Mouse (Mus musculus): Measurements from ENCODE around the gene Dnah3. TPM values are rescaled to one million over a fixed set of nuclear protein-coding genes. Genes with fewer than 3 reads are reported as not detected.

Gene Dnah3
- total and polyA plus RNA-seq, 3 experiments: 0.22 TPM; not detected in 2

DNA sequence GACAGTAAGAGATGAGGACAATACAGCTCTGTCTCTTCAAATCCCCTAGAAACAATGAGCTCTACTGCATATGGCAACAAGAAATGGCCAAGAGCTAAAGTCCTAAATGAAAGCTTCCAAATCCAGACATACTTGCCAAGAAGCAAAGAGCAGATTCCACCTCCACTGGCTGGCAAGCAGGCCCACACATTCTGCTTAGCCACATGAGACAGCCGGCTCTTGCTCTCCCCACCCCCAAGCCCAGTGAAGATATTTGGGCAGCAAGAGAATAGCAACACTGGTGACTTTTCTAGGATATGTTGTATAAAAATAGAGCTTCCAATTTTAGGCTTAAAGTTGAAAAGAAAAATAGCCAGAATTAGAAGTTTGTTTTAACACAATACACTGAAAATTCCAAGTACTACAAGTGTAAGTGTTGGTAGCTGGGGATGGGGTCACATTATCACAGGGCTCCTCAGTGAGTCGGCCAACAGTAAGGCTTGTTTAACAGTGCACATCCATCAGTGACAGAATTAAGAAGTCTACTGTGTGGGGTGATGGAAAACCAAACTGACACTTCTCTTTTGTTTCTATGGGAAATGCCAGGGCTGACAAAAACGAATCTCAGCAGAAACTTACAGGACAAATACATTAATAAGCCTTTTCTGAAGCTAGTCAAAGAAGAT lies 219.2 kb downstream of the Dnah3 start:
- Histone ChIP-seq H3K9me3 (replicated peaks) (no peaks in the 10 kb centered on the region), H3K4me3 (ENCODE audit: low read depth, low read length) (no peak overlapping the region), H3K36me3 (replicated peaks) (peaks cover 32% of the 10 kb centered on the region), H3K4me1 (ENCODE audit: insufficient read depth, low read depth, low read length) (no peaks in the 10 kb centered on the region; the same call in 1 of the 2 replicates), H3K27me3 (ENCODE audit: insufficient read depth, low read length) (no peaks in the 10 kb centered on the region)
- DNase-seq (ENCODE audit: low spot score) (no peak), ATAC-seq (ENCODE audit: extremely low read depth, insufficient number of reproducible peaks, low FRiP score, poor library complexity, severe bottlenecking) (no peak)
- TF ChIP-seq POLR2AphosphoS5 (IDR thresholded peaks at IDR 0.05; ENCODE audit: insufficient replicate concordance, low read depth, low read length) (no peak), CTCF (IDR thresholded peaks at IDR 0.05; ENCODE audit: low read depth, low read length) (no peak), TAL1 (conservative IDR thresholded peaks at IDR 0.05; ENCODE audit: low read depth, low read length) (no peak), GATA1 (IDR thresholded peaks at IDR 0.05; ENCODE audit: borderline replicate concordance, low read length) (no peak), GATA2 (IDR thresholded peaks at IDR 0.05; ENCODE audit: borderline replicate concordance, low read depth, low read length) (no peak)

GRCm38 (mm10) chr7:119873050-119873449 lies 222.0 kb downstream of the Dnah3 start:
- no peak for ATAC-seq (ENCODE audit: extremely low read depth, insufficient number of reproducible peaks, low FRiP score, poor library complexity, severe bottlenecking)
- no peak for DNase-seq (ENCODE audit: low spot score)
- H3K27me3 ChIP-seq (ENCODE audit: insufficient read depth, low read length): no peaks in the 10 kb centered on the region
- H3K4me1 ChIP-seq (ENCODE audit: insufficient read depth, low read depth, low read length): peaks cover 3% of the 10 kb centered on the region; the same call in 1 of the 2 replicates
- H3K36me3 ChIP-seq (replicated peaks): peaks cover 26% of the 10 kb centered on the region
- H3K9me3 ChIP-seq (replicated peaks): no peaks in the 10 kb centered on the region
- no peak overlapping the region for H3K4me3 ChIP-seq (ENCODE audit: low read depth, low read length)
- TF ChIP-seq CTCF (IDR thresholded peaks at IDR 0.05; ENCODE audit: low read depth, low read length): no peak
- no peak for TF ChIP-seq TAL1 (conservative IDR thresholded peaks at IDR 0.05; ENCODE audit: low read depth, low read length)
- no peak for TF ChIP-seq GATA2 (IDR thresholded peaks at IDR 0.05; ENCODE audit: borderline replicate concordance, low read depth, low read length)
- TF ChIP-seq GATA1 (IDR thresholded peaks at IDR 0.05; ENCODE audit: borderline replicate concordance, low read length): no peak
- no peak for TF ChIP-seq POLR2AphosphoS5 (IDR thresholded peaks at IDR 0.05; ENCODE audit: insufficient replicate concordance, low read depth, low read length)

Other genes with a start within 250 kb of the Dnah3 start
- 2.4 and 2.5 TPM in 2 replicates for gene Lyrm1, start 199.4 kb downstream of the Dnah3 start, total RNA-seq (2014; fragmentation: Nextera tagmentation)
- 5.7 and 6.0 TPM in 2 replicates for gene Lyrm1, start 199.4 kb downstream of the Dnah3 start, total RNA-seq (2017)
- gene Lyrm1, start 199.4 kb downstream of the Dnah3 start, polyA plus RNA-seq (2012): 0.91 and 1.2 TPM in 2 replicates
- gene Dcun1d3, start 199.0 kb downstream of the Dnah3 start, total RNA-seq (2014; fragmentation: Nextera tagmentation): 8.9 and 9.4 TPM in 2 replicates
- gene Dcun1d3, start 199.0 kb downstream of the Dnah3 start, total RNA-seq (2017): 10.2 and 10.8 TPM in 2 replicates
- 4.4 and 8.9 TPM in 2 replicates for gene Dcun1d3, start 199.0 kb downstream of the Dnah3 start, polyA plus RNA-seq (2012)
- gene Tmem159, start 7.1 kb upstream of the Dnah3 start, total RNA-seq (2014; fragmentation: Nextera tagmentation): not detected in 2 replicates
- not detected in 2 replicates for gene Tmem159, start 7.1 kb upstream of the Dnah3 start, total RNA-seq (2017)
- not detected in 2 replicates for gene Tmem159, start 7.1 kb upstream of the Dnah3 start, polyA plus RNA-seq (2012)
- gene Zp2, start 50.0 kb upstream of the Dnah3 start, total RNA-seq (2014; fragmentation: Nextera tagmentation): not detected in 2 replicates
- 0.11 TPM in 1 of 2 replicates, not detected in the other for gene Zp2, start 50.0 kb upstream of the Dnah3 start, total RNA-seq (2017)
- gene Zp2, start 50.0 kb upstream of the Dnah3 start, polyA plus RNA-seq (2012): not detected in 2 replicates
- gene Anks4b, start 78.6 kb upstream of the Dnah3 start, total RNA-seq (2014; fragmentation: Nextera tagmentation): not detected in 2 replicates
- gene Anks4b, start 78.6 kb upstream of the Dnah3 start, total RNA-seq (2017): under 0.01 and 0.11 TPM in 2 replicates
- not detected in 2 replicates for gene Anks4b, start 78.6 kb upstream of the Dnah3 start, polyA plus RNA-seq (2012)
- not detected in 2 replicates for gene Crym, start 106.8 kb upstream of the Dnah3 start, total RNA-seq (2014; fragmentation: Nextera tagmentation)
- 0.11 TPM in 1 of 2 replicates, not detected in the other for gene Crym, start 106.8 kb upstream of the Dnah3 start, total RNA-seq (2017)
- not detected in 2 replicates for gene Crym, start 106.8 kb upstream of the Dnah3 start, polyA plus RNA-seq (2012)
- 1.3 TPM in 1 of 2 replicates, not detected in the other for gene Abca14, start 108.7 kb upstream of the Dnah3 start, total RNA-seq (2014; fragmentation: Nextera tagmentation)
- gene Abca14, start 108.7 kb upstream of the Dnah3 start, total RNA-seq (2017): not detected in 2 replicates
- gene Abca14, start 108.7 kb upstream of the Dnah3 start, polyA plus RNA-seq (2012): not detected in 2 replicates
- not detected in 2 replicates for gene Abca15, start 233.4 kb upstream of the Dnah3 start, total RNA-seq (2014; fragmentation: Nextera tagmentation)
- under 0.01 TPM in 1 of 2 replicates, not detected in the other for gene Abca15, start 233.4 kb upstream of the Dnah3 start, total RNA-seq (2017)
- not detected in 2 replicates for gene Abca15, start 233.4 kb upstream of the Dnah3 start, polyA plus RNA-seq (2012)

All from G1E (cell line).